Mouse (Mus musculus): ENCODE results near the gene Igf2r. TPM values are rescaled to one million over a fixed set of nuclear protein-coding genes. Genes with fewer than 3 reads are reported as not detected.
A peak's percentile ranks its signal among the peaks of the same experiment; 100 is the strongest.

Gene Igf2r
- total RNA-seq, 1 experiment from 2014 or later = 75.4 TPM

DNA sequence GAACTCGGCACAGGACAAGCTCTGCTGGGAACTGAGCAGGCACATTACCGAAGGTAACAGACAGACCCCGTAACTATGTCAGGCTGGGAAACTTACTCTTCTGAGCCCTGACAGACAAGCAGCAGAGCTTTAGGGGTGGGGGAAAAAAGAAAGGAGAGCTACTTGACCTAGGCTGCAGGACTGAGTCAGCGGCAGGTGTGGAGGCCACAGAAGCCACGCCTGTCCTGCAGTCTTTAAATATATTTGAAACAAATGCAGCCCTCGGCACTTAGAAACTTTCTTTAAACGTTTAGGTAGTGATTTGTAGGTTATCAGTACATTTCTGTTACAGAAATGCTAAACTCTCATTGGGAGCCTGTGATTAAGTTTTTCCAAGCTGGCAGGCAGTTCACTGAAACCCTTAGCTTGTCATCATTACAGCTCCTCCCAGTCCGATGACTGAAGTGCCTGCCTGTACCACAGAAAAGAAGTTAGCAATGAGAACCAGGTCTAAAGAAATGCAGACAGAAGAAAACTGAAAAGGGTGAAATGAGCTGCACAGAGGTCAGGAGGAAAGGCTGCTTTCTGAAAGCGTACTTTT is 18.8 kb downstream of the Igf2r start:
- DNase-seq = no peak

DNA sequence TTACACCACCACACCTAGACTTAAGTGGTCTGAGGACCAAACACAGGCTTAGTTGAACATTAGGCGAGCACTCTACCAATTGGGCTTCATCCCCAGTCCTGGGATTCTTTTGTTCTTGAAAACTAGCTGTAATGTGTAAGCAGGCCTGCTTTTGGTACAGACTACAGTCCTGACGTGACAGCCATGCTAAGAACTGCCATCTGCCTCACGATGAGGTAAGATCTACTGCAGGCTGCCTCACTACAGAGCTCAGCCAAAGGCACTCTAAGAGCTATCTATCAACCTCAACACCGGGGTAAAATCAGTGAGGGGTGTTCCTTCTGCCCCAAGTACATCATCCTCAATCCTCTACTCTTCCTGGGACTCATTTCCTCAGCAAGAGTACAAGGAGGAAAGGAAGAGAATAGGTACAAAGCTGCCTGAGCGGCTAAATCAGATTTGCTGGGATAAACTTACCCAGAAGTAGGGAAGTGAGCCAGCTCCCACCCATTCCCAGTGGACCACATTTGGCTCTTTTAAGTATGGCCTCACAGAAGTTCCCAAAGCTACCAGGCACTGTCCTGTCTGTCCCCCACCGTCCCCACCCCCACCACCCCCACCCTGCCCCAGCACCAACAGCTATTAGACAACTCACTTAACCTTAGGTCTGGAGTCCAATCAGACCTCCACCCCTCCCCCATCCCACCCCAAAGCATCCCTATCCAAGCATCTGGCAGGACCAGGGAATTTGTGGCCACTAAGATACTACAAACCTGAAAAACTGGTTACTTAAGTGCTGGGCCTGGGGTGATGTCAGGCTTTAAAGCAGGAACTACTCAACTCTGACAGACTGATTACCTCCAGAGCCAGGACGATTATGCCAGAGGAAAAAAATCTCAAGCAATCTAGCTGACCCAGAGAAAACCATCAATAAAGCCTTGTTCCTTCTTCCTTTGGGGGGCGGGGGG is 19.8 kb downstream of the Igf2r start:
- DNase-seq = no peak

DNA sequence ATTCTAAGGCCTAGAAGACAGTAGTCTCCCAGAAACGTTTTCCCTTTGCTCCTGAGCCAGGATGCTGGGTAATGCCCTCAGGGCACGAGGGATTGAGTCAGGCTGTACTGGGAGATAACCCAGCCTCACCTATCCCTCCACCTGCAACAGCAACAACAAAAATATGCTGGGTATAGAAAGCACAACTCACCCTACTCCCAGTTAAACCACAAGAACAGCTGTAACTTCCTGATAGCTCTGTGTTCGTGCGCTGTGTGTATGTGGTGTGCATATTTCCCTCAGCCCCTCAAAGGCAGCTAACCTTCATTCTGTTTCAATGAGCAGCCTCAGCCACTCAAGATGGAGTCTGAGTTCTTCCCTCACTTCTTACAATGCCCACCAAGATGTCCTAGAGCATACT is 23.7 kb downstream of the Igf2r start:
- DNase-seq = no peak

DNA sequence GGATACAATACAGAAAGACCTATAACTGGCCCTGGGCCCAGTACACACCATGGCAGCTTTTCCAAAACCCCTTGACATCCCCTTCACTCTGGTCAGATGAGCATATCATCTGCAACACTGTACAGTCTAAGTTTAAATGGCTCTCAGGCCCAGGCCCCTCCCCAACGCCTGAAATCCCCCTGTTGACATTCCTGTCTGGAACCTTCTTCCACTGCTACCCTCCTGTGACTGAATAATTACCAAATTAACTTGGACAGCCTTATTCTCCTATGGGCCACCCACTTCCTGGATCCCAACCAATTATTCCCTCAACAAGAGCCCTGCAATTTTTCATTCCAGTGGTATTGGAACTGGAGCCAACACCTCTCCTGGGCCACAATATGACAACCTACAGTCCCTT is 25.4 kb downstream of the Igf2r start:
- no peak for DNase-seq

DNA sequence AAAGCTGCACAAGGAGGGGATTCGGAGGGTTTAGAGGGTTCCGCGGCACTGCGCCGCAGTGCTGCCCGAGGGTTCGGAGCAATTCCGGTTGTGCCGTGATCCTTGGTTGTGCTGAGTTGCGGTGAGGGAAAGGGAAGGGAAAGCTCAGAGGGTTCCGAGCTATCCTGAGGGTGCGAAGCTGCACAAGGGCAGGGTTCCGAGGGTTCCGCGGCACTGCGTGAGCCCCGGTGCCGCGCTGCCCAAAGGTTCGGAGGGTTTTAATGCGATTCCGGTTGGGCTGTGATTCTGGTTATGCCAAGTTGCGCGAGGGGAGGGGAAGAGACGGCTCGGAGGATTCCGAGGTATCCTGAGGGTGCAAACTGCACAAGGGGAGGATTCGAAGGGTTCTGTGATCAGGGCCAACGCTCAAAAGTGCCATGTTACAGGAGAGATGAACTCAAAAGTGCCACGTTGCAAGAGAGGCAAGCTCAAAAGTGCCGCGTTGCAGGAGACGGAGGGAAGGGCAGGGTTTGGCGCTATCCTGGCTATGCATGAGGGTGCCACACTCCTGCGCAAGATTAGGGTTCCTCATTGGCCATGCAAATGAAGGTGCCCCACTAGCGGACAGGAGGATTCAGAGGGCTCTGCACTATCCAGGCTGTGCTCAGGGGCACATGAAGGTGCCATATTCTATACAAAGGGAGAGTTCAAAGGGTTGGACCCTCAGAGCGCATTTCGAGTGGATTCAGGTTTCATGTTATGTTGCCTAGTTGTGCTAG is 27.1 kb downstream of the Igf2r start:
- peak; percentile 47 for DNase-seq

DNA sequence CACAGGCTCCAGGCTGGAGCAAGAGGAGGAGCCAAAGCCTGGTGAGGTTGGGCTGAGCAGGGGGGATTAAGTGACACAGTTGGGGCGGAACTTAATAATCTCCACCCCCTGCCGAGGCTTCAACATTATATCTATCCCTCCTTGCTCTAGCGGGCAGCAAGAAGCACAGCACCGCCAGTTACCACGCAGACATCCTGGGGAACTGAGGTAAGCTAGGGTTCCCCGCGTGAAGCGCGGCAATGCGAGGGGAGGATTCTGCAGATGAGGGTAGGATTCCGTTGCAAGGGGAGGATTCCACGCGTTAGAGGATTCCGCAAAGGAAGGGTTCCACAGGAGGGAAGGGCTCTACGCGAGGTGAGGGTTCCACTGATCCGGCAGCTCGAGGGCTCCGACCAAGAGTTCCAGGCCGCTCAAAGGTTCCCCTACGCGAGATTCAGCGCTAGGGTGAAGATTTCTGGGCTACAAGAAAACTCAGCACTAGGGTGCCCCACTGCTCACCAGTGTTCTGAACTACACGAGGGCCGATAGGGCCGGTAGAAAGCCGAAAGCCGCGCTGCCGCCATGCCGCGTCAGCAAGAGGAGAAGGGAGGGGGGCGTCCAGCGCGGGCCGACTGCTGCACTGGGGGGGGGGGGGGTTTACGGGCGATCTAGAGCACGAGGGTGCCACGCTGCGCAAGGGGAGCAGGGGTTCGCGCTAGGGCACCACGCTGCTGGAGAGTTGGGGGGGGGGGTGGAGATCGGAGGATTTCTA is 28.1 kb downstream of the Igf2r start:
- DNase-seq = peak; percentile 81

DNA sequence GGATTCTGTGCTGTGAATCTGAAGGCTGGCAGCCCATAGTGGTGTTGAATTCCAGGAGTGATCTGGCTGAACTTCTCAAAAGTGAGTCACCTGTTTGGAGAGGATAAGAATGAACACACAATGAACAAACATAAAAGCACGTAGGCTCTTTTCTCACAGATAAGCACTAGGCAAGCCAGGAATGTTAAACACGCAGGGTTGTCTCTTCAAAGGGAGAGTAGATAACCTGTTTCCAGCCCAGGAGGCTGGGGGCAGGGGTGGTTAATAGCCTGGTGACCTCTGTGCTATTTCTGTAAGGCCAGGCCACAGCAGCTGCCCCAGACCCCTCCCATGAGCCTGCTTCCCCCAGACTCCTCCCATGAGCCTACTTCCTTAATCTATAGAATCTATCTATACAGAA is 29.1 kb downstream of the Igf2r start:
- DNase-seq = no peak

DNA sequence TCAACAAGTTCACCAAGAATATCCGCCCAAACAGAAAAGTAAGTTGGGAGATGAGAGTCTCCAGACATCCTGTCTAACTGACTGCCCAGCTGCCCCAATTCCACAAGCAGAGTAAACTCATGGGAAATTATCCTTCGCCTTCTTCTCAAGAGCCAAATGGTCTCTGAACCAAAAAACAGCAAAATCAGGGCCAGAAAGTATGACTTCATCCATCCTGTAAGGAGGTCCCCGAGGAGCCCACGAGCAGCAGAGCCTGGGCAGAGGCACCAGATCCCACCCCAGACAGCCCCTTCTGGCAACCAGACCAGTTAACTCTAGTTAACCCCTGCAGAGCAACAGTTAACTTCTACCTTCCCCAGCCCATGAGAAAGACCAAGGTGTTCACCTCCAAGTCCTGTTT is 29.9 kb downstream of the Igf2r start:
- DNase-seq = no peak

DNA sequence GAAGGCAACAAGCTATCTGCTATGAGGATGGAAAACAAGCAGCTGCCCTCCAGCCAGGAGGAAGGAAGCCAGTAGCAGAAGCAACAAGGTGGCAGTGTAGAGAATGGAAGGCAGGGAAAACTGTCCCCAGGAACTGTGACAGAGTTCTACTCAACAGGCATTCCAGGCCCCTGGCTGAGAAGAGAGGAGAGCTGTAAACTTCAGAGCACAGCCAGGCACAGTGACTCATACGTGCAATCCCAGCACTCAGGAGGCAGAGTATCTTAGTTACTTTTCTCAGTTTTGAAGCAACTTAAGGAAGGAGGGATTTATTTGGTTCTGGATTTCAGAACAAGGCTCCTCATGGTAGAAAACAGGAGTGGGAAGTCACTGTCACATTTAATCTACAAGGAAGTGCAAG is 31.5 kb downstream of the Igf2r start:
- DNase-seq = no peak

DNA sequence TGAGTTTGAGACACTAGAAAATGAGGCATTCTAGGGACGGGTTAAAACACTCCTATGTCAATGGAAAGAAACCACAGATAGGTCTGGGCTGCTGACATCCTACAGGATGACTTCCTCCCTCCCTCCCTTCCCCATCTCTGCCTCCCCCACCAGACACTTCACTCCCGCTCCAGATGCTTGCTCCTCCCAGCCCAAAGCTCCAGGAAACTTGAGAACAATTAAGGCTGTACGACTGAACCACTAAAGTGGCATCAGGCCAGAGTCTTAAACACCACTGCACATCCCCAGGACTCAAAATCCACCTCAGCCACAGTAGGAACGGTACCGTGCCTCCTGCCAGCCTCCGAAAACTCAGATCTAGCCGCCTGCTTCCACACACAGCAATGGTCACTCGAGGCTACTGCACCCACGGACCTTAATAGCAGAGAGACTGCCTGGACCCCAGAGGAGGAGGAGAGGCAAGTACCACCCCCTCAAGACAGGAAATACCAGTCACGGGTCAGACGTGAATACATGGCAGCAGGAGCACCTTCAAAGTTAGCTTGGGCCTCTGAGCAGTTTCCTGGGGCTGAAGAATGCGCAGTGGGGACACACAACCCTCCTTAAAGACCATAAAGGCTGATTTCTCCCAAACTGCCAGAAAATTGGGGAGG is 35.1 kb downstream of the Igf2r start:
- no peak for DNase-seq

DNA sequence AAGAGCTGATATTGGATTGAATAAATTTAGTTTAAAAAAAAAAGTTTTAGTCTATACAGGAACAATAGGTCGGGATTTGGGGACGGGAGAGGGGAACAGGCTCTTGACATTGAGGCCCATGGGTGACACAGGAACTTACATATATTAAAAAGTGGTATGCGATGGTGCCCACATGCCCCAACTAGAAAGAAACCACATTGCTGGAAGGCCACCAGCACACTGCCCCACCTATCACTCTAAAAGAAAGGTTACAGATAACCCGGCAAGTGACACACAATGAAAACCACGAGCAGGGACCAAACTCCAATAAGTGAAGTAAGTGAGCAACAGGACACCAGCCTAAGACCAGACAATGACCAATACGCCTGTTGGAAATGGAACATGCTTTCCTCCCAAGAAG is 36.3 kb downstream of the Igf2r start:
- DNase-seq = no peak

DNA sequence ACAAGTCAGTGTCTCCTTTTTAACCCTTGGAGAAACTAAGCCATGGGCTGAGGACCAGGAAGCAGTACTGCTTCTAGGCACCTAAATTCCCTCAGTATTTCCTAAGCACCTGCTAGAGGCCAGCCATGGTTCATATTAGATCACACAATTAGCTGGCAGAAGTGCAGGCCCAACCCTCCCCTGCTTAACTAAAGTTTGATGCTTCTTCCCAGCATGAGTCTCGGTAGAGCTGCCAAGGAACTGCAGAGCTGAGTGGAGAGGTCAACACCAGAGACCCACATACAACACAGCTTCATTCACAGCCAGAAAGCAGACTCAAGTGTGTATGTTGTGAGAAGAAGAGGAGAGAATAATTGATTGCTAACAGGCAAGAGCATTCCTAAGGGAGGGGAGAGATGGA is 40.9 kb downstream of the Igf2r start:
- DNase-seq = no peak

DNA sequence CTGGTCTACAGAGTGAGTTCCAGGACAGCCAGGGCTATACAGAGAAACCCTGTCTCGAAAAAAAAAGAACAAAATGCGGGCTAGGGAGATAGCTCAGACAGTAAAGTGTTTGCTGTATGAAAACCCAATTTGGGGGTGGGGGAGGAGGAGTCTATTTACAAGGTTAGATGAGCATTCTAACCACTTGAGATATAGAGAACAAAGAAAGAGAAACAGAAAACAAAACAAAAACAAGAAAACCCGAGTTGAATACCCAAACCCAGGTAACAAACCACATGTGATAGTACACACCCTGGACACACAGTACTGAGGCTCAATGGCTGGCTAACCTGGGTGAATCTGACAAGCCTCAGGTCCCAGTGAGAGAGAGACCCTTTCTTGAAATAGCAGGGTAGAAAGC is 41.7 kb downstream of the Igf2r start:
- DNase-seq = no peak

DNA sequence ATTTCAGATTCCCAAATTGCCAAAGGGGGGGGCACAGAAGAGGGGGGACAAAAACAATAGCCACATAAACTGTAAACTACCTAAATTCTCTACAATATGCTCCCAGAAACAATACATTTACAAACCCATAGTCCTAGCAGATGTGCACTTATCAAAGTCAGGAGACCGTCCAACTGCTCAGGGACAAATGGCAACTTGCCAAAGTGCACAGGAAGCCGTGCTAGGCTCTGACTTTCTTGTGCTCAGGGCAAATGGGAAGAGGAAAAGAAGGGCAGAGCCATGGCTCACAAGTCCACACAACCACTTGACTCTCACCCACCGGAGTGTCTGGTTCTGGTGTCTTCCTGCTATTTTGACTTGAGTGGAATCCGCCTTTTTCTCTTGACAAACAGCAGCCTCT is 43.6 kb downstream of the Igf2r start:
- peak; percentile 81 for DNase-seq

DNA sequence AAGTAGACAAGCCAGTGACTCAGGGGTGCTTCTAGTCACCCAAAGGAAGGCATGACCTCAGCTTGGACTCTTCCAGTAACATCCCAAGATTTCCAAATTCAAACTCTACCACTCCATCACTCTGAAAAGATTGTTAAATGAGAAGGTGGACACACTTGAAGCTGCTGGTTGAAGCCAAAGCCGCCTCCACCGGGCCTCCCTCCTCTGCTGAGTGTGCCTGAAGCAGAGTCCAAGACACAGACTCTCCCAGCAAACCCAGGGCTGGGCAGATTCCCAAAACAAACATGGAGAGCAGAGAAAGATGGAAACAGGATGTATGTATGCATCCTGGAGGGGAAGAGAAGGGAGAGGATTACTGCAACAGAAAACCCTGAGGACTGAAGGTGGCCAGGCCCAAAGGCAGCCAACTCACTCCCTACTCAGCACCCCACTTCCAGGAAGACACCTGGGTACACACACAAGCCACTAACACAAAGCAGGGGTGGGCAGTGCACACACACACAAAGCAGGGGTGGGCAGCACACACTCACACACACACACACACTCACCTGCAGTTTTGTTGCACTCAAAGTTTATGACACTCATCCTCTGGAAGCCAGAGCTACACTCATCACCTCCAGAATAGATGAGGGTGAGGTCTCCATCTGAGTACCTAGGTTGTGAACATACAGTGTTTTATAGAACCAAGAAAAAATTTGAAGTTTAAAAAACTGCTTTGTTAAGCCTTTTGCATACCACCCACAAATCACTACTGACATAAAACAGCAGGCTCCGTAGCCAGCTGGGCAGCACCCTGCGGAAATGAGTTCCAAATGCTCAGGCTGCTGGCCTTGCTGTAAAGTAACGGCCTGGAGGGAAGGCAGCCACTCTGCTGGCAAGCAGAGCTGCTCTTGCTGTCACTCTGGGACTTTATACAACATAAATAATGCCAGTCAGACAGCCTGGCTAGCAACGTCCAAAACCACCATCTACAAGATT is 44.4 kb downstream of the Igf2r start:
- DNase-seq = peak; percentile 71

DNA sequence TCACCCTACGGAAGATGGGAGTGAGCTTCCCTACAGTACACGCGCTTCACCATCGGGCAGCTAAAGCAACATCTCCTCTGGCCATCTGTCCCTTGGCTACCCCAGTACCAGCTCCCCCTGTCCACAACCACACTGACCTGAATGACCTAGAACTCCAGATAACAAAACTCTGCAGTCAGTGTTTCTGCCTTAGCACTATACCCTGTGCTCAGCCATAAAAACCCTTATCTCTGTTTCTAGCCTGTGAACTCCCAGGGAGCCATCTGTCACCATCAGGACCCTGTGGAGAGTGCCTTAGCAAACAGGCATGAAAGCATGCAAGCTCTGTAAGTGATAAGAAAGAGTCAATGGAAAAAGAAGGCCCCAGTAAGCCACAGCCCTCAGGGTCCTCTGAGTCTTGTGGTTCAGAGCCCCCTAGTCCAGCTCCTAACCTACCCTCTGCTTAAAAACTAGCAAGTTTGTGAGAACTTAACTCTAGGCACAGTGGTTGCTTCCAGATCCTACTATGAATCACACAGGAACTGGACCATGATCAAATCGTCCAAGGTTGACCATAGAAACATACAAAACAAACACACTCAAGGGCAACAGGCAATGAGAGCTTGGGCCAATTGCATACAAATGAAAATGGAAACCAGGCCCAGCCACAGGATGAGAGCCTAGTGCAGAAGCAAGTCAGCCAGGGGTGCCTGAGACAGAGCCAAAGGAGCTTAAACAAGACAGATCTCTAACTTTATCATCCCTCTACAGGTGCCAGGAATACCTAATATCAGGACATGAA is 45.3 kb downstream of the Igf2r start:
- peak; percentile 66 for DNase-seq

DNA sequence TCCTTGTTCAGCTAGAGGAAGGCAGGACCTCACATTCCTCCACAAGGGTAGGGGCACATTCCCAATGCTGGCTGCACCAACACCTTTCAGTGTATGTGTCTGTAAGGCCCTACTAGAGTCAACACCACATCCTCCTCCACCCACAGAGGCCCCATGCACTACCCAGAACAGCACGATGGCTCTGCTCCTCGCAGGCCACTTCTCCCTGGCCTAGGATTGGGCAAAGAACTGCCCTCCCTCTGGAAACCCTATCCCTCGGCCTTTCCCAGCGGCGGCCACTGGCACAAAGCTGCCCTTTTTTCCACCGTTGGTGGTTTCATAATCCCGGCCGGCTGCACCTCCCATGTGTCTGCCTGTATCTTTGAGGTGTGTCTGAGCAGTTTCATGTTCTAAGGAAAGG is 46.8 kb downstream of the Igf2r start:
- peak; percentile 74 for DNase-seq

DNA sequence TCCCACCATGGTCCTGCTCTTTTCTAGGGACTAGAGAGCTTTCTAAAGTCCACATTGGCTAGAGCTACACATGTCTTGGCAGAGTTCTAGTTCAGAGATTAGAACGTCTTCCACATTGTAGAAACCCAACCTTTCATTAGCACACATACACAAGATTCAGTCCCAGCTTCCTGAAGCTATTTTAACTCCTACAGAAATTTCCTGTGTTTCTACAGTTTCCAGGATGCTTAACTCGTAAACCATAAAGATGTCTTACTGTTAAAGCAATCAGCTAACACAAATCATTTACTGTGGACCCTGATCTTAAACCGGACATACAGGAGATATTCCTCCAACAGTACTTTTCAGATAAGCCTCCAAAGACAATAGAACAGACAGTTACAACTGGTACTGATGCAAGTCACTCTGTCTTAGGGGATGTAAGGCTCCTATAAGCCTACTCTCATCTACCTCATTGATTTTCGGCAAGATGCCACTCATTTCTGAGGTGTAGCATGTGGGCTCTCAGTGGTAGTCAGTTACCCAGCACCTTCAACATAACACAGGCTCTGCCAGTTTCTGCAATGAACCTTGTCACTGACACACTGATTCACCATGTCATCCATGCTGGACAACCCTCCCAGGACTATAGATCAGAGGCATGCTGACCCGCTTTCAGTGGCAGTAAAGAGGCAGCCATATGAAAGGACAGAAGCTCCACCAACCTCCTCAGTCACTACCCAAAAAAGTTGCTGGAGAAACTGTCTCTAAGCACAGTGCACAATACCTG is 48.2 kb downstream of the Igf2r start:
- DNase-seq = no peak

DNA sequence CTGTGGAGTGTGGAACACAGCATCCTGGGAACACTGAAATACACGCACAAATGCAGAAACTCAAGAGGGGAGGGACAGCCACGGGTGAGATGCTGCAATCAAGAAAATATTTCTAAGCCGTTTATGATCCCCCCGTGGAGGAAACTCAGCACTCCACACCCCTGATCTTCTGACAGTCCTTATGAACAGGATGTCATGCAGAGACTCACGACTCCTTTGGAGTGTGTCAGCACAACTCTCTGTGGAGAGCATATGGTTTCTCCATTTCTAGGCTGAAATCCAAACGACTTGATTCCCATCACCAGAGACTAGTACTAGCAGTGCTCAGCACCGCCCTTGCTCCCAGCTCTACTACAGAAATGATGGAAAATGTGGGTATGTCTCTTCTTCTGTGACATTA is 51.2 kb downstream of the Igf2r start:
- no peak for DNase-seq
